Mouse (Mus musculus): ENCODE data around the gene Alpl. TPM values are rescaled to one million over a fixed set of nuclear protein-coding genes. Genes with fewer than 3 reads are reported as not detected.
A peak's percentile ranks its signal among the peaks of the same experiment; 100 is the strongest.

The Alpl gene
- polyA plus RNA-seq, 1 experiment from 2014 or later = 0.72 TPM

- 55% methylated on average over 15 of the region's 15 CpGs for WGBS
- Histone ChIP-seq H3K27ac (ENCODE audit: low read depth, low read length) (no peak overlapping the region), H3K27me3 (replicated peaks; ENCODE audit: control insufficient read depth, insufficient read depth, low read length) (0 out of 2 replicates have a peak, but pooled peaks cover 5% of the 10 kb centered on the region), H3K9ac (ENCODE audit: low read depth, low read length) (no peak overlapping the region), H3K9me3 (ENCODE audit: control insufficient read depth) (no peaks in the 10 kb centered on the region), H3K36me3 (ENCODE audit: control insufficient read depth, insufficient read depth) (no peaks in the 10 kb centered on the region), H3K4me2 (replicated peaks; ENCODE audit: low read depth) (no peak overlapping the region), H3K4me1 (replicated peaks; ENCODE audit: control insufficient read depth, insufficient read depth, low read length) (no peaks in the 10 kb centered on the region), H3K4me3 (ENCODE audit: low read depth, low read length) (no peak overlapping the region)
- TF ChIP-seq CTCF (IDR thresholded peaks at IDR 0.05; ENCODE audit: low read depth) = no peak
- no peak for ATAC-seq
Observed at GRCm38 (mm10) chr4:137719378-137720077, 76.7 kb downstream of the Alpl start.

- H3K4me1 ChIP-seq (replicated peaks; ENCODE audit: control insufficient read depth, insufficient read depth, low read length) = peaks cover 5% of the 10 kb centered on the region; the same call in 1 of the 2 replicates
- H3K27me3 ChIP-seq (replicated peaks; ENCODE audit: control insufficient read depth, insufficient read depth, low read length) = no peaks in the 10 kb centered on the region
- no peak overlapping the region for H3K27ac ChIP-seq (ENCODE audit: low read depth, low read length)
- no peaks in the 10 kb centered on the region for H3K36me3 ChIP-seq (ENCODE audit: control insufficient read depth, insufficient read depth)
- H3K4me3 ChIP-seq (ENCODE audit: low read depth, low read length) = no peak overlapping the region
- ATAC-seq = no peak
- H3K4me2 ChIP-seq (replicated peaks; ENCODE audit: low read depth) = no peak overlapping the region
- no peak for TF ChIP-seq CTCF (IDR thresholded peaks at IDR 0.05; ENCODE audit: low read depth)
- WGBS = 71% methylated on average over 15 of the region's 15 CpGs
- no peak overlapping the region for H3K9ac ChIP-seq (ENCODE audit: low read depth, low read length)
- no peaks in the 10 kb centered on the region for H3K9me3 ChIP-seq (ENCODE audit: control insufficient read depth)
Observed at GRCm38 (mm10) chr4:137717671-137718070, 78.5 kb downstream of the Alpl start.

- Histone ChIP-seq H3K36me3 (ENCODE audit: control insufficient read depth, insufficient read depth) (no peaks in the 10 kb centered on the region), H3K4me3 (ENCODE audit: low read depth, low read length) (no peak overlapping the region), H3K27me3 (replicated peaks; ENCODE audit: control insufficient read depth, insufficient read depth, low read length) (no peaks in the 10 kb centered on the region), H3K9me3 (ENCODE audit: control insufficient read depth) (no peaks in the 10 kb centered on the region), H3K9ac (ENCODE audit: low read depth, low read length) (no peak overlapping the region), H3K4me1 (replicated peaks; ENCODE audit: control insufficient read depth, insufficient read depth, low read length) (peaks cover 5% of the 10 kb centered on the region; the same call in 1 of the 2 replicates), H3K4me2 (replicated peaks; ENCODE audit: low read depth) (no peak overlapping the region), H3K27ac (ENCODE audit: low read depth, low read length) (no peak overlapping the region)
- TF ChIP-seq CTCF (IDR thresholded peaks at IDR 0.05; ENCODE audit: low read depth) = no peak
- WGBS = 53% methylated on average over 7 of the region's 7 CpGs
- ATAC-seq = no peak
Observed at GRCm38 (mm10) chr4:137717005-137717404, 79.2 kb downstream of the Alpl start.

GRCm38 (mm10) chr4:137714020-137714624 is 82.1 kb downstream of the Alpl start:
- WGBS = 27% methylated on average over 8 of the region's 8 CpGs
- 0 out of 2 replicates have a peak, but pooled peaks have one; percentile 15 for ATAC-seq
- Histone ChIP-seq H3K4me3 (ENCODE audit: low read depth, low read length) (no peak overlapping the region), H3K9ac (ENCODE audit: low read depth, low read length) (0 out of 2 replicates have a peak overlapping the region, but pooled peaks have one; percentile 11), H3K27ac (ENCODE audit: low read depth, low read length) (no peak overlapping the region), H3K4me1 (replicated peaks; ENCODE audit: control insufficient read depth, insufficient read depth, low read length) (peaks cover 5% of the 10 kb centered on the region; the same call in 1 of the 2 replicates), H3K9me3 (ENCODE audit: control insufficient read depth) (no peaks in the 10 kb centered on the region), H3K27me3 (replicated peaks; ENCODE audit: control insufficient read depth, insufficient read depth, low read length) (no peaks in the 10 kb centered on the region), H3K36me3 (ENCODE audit: control insufficient read depth, insufficient read depth) (no peaks in the 10 kb centered on the region; the same call in 1 of the 2 replicates), H3K4me2 (replicated peaks; ENCODE audit: low read depth) (no peak overlapping the region)
- peak; percentile 72 for TF ChIP-seq CTCF (IDR thresholded peaks at IDR 0.05; ENCODE audit: low read depth)

- no peak for TF ChIP-seq CTCF (IDR thresholded peaks at IDR 0.05; ENCODE audit: low read depth)
- H3K36me3 ChIP-seq (ENCODE audit: control insufficient read depth, insufficient read depth) = no peaks in the 10 kb centered on the region; the same call in 1 of the 2 replicates
- no peaks in the 10 kb centered on the region for H3K27me3 ChIP-seq (replicated peaks; ENCODE audit: control insufficient read depth, insufficient read depth, low read length)
- H3K4me3 ChIP-seq (ENCODE audit: low read depth, low read length) = no peak overlapping the region
- no peak overlapping the region for H3K4me2 ChIP-seq (replicated peaks; ENCODE audit: low read depth)
- peaks cover 5% of the 10 kb centered on the region; the same call in 1 of the 2 replicates for H3K4me1 ChIP-seq (replicated peaks; ENCODE audit: control insufficient read depth, insufficient read depth, low read length)
- H3K27ac ChIP-seq (ENCODE audit: low read depth, low read length) = no peak overlapping the region
- WGBS = 41% methylated on average over 13 of the region's 13 CpGs
- no peaks in the 10 kb centered on the region for H3K9me3 ChIP-seq (ENCODE audit: control insufficient read depth)
- no peak overlapping the region for H3K9ac ChIP-seq (ENCODE audit: low read depth, low read length)
- 0 out of 2 replicates have a peak, but pooled peaks have one; percentile 20 for ATAC-seq
Observed at GRCm38 (mm10) chr4:137712963-137713362, 83.2 kb downstream of the Alpl start.

DNA sequence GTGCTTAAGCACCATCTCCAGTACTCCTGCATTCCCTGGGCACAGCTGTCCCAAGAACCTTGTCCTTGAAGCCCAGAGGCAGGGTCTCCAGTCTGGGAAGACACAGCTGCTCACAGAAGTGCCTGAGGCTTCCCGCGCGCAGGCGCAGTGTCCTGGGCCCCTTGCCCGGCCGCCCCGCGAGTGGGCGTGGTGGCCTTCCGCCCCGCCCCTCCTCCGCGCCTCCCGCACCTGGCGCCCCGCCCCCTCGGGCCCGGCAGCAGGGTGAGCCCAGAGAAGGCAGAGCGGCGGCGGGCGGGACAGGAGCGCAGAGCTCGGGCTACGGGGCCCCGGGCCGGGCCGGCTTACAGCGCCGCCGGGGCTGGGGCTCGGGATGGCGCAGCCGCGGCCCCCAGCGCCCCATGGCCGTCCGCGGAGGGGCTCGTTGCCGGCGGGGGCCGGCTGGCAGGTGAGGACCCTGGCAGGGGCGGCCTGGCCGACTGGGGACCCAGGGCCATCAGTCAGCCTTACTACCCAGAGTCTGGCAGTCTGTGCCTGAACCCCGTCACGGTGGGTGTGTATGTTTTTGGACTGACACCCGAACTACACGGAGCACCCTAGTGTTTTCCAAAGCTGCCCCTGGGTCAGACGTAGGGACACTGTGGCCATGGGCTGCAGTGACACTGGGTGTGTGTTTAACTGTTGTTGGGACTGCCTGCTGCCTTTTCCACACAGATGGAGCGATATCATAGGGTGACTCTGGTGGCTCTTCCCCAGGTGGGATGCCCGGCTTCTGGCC is 88.8 kb downstream of the Alpl start:
- Histone ChIP-seq H3K4me1 (replicated peaks; ENCODE audit: control insufficient read depth, insufficient read depth, low read length) (peaks cover 5% of the 10 kb centered on the region; the same call in 1 of the 2 replicates), H3K9ac (ENCODE audit: low read depth, low read length) (peak overlapping the region; percentile 59), H3K27me3 (replicated peaks; ENCODE audit: control insufficient read depth, insufficient read depth, low read length) (no peaks in the 10 kb centered on the region), H3K36me3 (ENCODE audit: control insufficient read depth, insufficient read depth) (no peaks in the 10 kb centered on the region; the same call in 1 of the 2 replicates), H3K27ac (ENCODE audit: low read depth, low read length) (peak overlapping the region; percentile 35; the same call in 1 of the 2 replicates), H3K4me2 (replicated peaks; ENCODE audit: low read depth) (peak overlapping the region; percentile 90), H3K4me3 (ENCODE audit: low read depth, low read length) (peak overlapping the region; percentile 50), H3K9me3 (ENCODE audit: control insufficient read depth) (no peaks in the 10 kb centered on the region)
- 2% methylated on average over 49 of the region's 52 CpGs for WGBS
- TF ChIP-seq CTCF (IDR thresholded peaks at IDR 0.05; ENCODE audit: low read depth) = no peak
- ATAC-seq = peak; percentile 72
